Mouse (Mus musculus) hindbrain, embryonic 11.5 days (tissue): ENCODE measurements around the gene Opalin. TPM values are rescaled to one million over a fixed set of nuclear protein-coding genes. Genes with fewer than 3 reads are reported as not detected.

Experiments used
- ATAC-seq: fragments of 200-750 bp; cut with Nextera tagmentation; 2 replicates; pipeline ENCODE4 v1.8.0; 2017; ENCODE audit warnings: mild to moderate bottlenecking, moderate TSS enrichment, moderate library complexity; ENCODE audit not compliant: low FRiP score
- DNase-seq: peaks from one replicate; pipeline ENCODE4 v3.0.0-alpha.2; 2015; ENCODE audit warnings: low spot score
- H3K27ac ChIP-seq: fragments of 300-500 bp; sonication (generic); 2 replicates; pipeline ENCODE4 v1.5.1; 2014; ENCODE audit warnings: mild to moderate bottlenecking, low read depth, low read length
- H3K27me3 ChIP-seq: fragments of 300-500 bp; sonication (generic); 2 replicates; pipeline ENCODE4 v1.6.1; 2014; ENCODE audit warnings: mild to moderate bottlenecking, low read length, moderate library complexity, mixed read lengths; ENCODE audit not compliant: control insufficient read depth, insufficient read depth
- H3K36me3 ChIP-seq: fragments of 300-500 bp; sonication (generic); 2 replicates; pipeline ENCODE4 v1.6.1; 2014; ENCODE audit warnings: mild to moderate bottlenecking, low read length, moderate library complexity, mixed read lengths; ENCODE audit not compliant: control insufficient read depth, insufficient read depth
- H3K4me1 ChIP-seq: fragments of 300-500 bp; sonication (generic); replicated peaks from 2 replicates; pipeline ENCODE4 v1.6.1; 2014; ENCODE audit warnings: low read length, mixed read lengths; ENCODE audit not compliant: control insufficient read depth, insufficient read depth
- H3K4me2 ChIP-seq: fragments of 300-500 bp; sonication (generic); replicated peaks from 2 replicates; pipeline ENCODE4 v1.6.1; 2014; ENCODE audit warnings: mild to moderate bottlenecking, low read depth, low read length
- H3K4me3 ChIP-seq: fragments of 300-500 bp; sonication (generic); 2 replicates; pipeline ENCODE4 v1.5.1; 2014; ENCODE audit warnings: low read depth, low read length
- H3K9ac ChIP-seq: fragments of 300-500 bp; sonication (generic); 2 replicates; pipeline ENCODE4 v1.6.1; 2014; ENCODE audit warnings: low read depth, low read length
- H3K9me3 ChIP-seq: fragments of 300-500 bp; sonication (generic); 2 replicates; pipeline ENCODE4 v1.6.1; 2016; ENCODE audit warnings: low read length; ENCODE audit not compliant: control insufficient read depth
- WGBS: fragments of 180-500 bp; shearing (Covaris S2); extraction: QIAGEN DNeasy Blood & Tissue Kit; methylation state at CpG from one replicate; pipeline ENCODE4 v1.1.7; 2014; 5-methylcytosine and 5-hydroxymethylcytosine counted together
- polyA plus RNA-seq: library from polyadenylated mRNA; unstranded; fragments of >200 nt; fragmentation: Nextera tagmentation; extraction: Ambion mirVana; gene quantifications from 2 replicates; pipeline ENCODE4 v1.2.1, GENCODE M21; 2014

Gene Opalin
- polyA plus RNA-seq, 1 experiment from 2014 or later, result not detected

DNA sequence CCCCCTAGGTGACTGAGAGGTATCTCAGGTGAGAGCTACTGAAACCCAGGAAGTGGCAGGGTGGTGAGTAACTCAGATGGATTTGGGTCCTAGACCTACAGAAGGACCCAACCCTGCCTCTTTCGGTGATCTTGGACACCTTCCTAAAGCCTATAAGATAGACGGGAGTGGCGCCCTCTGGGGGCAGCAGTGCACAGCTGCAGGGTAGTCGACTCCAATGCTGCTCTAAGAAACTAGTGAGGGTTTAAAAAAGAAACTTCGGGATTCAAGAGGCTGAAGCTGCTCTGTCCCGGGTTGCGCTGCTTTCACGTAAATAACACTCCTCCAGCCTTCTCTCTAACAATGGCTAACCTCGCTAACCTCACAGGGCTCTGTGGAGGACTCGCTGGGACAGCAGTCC is 23.4 kb downstream of the Opalin start:
- no peak overlapping the region for H3K4me3 ChIP-seq
- no peak overlapping the region for H3K27ac ChIP-seq
- H3K27me3 ChIP-seq, result no peaks in the 10 kb centered on the region
- H3K4me1 ChIP-seq, result no peaks in the 10 kb centered on the region
- no peaks in the 10 kb centered on the region for H3K36me3 ChIP-seq
- H3K4me2 ChIP-seq, result no peak overlapping the region
- peak; percentile 53 for DNase-seq
- ATAC-seq, result no peak
- no peaks in the 10 kb centered on the region for H3K9me3 ChIP-seq
- 40% methylated on average over 10 of the region's 10 CpGs for WGBS
- no peak overlapping the region for H3K9ac ChIP-seq

DNA sequence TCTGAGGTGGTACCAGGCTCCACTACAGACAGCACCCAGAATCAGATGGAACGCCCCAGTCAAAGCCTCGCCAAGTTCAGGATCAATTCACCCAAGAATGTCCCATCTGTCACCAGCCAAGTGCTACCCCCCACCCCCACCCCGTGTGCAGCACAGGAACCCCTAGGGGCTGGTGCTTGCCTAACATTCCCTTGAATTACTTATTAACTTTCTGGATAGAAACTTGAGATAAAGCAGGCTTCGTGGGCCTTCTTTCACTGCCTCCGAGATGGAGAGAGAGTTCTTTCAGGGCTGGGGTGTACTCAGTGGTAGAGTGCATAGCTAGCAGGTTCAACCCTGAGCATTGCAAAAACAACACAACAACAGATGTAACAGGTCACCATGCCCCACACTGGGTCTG is 24.7 kb downstream of the Opalin start:
- Histone ChIP-seq H3K27ac (no peak overlapping the region), H3K27me3 (no peaks in the 10 kb centered on the region), H3K4me2 (no peak overlapping the region), H3K4me3 (no peak overlapping the region), H3K9me3 (no peaks in the 10 kb centered on the region), H3K36me3 (no peaks in the 10 kb centered on the region), H3K4me1 (no peaks in the 10 kb centered on the region), H3K9ac (no peak overlapping the region)
- no peak for DNase-seq
- 58% methylated on average over 5 of the region's 5 CpGs for WGBS
- no peak for ATAC-seq

DNA sequence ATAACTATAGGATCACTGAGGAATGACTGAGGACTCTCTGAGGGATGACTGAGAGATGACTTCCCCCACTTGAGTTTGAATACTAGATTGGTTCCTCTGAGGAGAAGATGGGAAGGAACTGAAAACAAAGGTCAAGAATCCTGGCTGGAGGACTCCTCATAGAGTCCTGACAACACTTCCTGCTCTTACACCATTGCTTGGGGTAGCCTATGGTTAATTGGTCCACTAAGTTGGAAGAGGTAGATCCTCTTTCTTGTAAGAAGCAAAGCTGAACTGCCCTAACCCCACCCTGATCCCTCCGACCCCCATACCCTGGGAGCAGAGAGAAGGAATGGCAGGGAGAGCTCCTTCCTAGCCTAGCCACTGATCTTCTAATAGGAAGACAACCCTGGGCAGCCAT is 25.2 kb downstream of the Opalin start:
- WGBS, result 94% methylated on average over 1 of the region's 1 CpGs

DNA sequence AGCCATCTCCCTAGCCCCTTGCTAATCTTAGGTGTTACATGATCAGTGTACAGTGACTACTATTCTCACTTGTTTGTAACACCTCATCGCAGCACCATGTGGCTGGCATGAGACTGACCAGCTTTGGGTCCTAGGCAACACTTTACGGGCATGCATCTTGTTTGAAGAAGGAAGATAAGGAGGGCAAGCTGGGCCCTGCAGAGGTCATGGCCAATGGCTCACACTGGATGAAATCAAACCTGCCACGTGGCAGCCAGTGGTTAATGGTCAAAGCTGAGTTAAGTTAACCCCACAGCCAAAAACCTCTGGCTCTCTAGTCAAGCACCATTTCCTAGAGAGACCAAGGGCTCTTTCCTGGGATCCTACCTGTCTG is 28.7 kb downstream of the Opalin start:
- ATAC-seq (no peak), DNase-seq (no peak)
- WGBS, result 87% methylated on average over 3 of the region's 3 CpGs
- H3K27ac ChIP-seq, result no peak overlapping the region
- no peaks in the 10 kb centered on the region for H3K9me3 ChIP-seq
- H3K36me3 ChIP-seq, result no peaks in the 10 kb centered on the region
- no peaks in the 10 kb centered on the region for H3K4me1 ChIP-seq
- no peaks in the 10 kb centered on the region for H3K27me3 ChIP-seq
- no peak overlapping the region for H3K4me2 ChIP-seq
- H3K4me3 ChIP-seq, result no peak overlapping the region
- H3K9ac ChIP-seq, result no peak overlapping the region

More for the DNA sequence above, 25.2 kb downstream of the Opalin start:
- H3K4me3 ChIP-seq, result no peak overlapping the region
- H3K9ac ChIP-seq, result no peak overlapping the region
- H3K27me3 ChIP-seq, result no peaks in the 10 kb centered on the region
- H3K4me2 ChIP-seq, result no peak overlapping the region
- H3K9me3 ChIP-seq, result no peaks in the 10 kb centered on the region
- H3K27ac ChIP-seq, result no peak overlapping the region
- no peak for DNase-seq
- no peak for ATAC-seq
- no peaks in the 10 kb centered on the region for H3K36me3 ChIP-seq
- H3K4me1 ChIP-seq, result no peaks in the 10 kb centered on the region

DNA sequence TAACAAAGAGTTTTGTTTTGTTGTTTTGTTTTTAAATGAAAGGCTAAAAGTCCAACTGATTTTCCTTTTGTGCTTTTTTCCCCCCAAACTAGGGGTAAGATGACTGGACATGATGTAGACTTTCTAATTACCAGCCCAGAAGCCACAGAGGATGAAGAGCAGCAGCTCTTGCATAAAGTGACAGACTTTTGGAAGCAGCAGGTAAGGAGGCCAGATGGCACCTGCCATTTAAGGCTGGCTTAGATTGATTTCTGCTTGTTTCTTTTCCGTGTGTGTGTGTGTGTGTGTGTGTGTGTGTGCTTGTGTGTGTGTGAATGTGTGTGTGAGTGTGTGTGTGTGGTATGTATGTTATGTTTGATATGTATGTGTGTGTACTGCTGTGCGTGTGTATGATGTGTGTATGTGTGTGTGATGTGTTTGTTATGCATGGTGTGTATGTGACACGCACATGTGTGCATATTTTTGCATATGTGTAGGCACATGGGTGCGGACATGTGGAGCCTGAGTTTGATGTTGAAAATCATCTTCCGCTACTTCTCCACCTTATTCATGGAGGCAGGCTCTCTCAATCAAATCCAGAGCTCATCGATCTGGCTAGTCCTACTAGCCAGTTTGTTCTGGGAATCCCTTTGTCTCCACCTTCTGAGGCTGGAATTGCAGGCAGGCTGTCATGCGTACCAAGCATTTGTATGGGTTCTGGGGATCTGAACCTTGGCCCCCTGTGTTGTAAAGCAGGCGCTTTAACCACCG is 29.3 kb downstream of the Opalin start:
- no peak for ATAC-seq
- WGBS, result 85% methylated on average over 9 of the region's 9 CpGs
- DNase-seq, result no peak

DNA sequence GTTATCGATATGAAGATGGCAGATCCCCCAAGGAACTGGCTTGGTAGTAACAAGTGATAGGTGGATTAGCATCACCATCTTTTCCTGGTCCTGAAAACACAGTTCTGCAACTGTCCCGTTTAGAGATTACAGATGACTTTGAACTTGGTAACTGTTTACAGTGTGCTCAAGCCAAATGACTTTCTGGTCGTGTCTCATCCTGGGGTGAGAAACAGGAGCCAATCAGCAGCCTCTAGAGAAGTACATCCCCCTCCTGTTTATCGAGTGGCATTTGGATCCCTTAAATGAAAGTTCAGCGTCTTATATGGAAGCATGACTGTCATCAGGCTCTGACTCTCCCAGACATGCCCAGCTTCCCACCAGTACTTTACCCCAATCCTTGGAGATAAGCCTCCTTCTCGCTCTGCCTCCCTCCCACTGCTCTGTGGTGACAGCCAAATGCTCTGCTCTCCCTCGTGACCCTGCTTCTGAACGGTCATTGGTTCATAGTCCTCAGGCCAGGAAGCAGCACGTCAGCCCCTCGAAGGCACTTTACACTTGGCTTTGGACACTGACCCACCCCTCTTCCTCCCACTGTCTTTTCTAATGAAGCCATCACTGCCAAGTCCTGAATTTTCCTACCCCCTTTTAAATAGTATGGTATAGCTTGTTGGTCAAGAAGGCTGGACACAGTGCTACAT is 31.7 kb downstream of the Opalin start:
- no peak overlapping the region for H3K9ac ChIP-seq
- no peak overlapping the region for H3K4me2 ChIP-seq

More for the DNA sequence above, 29.3 kb downstream of the Opalin start:
- Histone ChIP-seq H3K36me3 (no peaks in the 10 kb centered on the region), H3K4me3 (no peak overlapping the region), H3K9me3 (no peaks in the 10 kb centered on the region), H3K4me2 (no peak overlapping the region), H3K9ac (no peak overlapping the region), H3K4me1 (no peaks in the 10 kb centered on the region), H3K27ac (no peak overlapping the region), H3K27me3 (no peaks in the 10 kb centered on the region)

DNA sequence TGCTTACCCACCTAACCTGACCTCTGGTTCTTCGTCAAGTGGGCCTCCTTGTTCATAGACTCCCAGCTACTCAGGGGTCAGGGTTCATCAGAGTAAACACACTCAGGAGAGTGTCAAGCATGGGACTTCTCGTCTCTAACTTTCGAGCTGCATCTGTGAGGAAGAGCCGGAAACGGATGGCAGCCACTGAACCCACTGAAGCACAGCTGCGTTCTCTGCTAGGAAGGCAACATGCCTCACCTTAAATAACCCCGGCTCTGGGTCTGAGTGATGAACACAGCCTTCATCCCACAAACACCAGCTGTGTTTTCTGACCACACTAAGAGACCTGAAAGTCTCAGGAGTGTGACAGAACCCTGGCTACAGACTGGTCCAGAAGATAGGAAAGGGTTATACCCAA is 37.8 kb downstream of the Opalin start:
- Histone ChIP-seq H3K4me1 (no peaks in the 10 kb centered on the region), H3K9me3 (no peaks in the 10 kb centered on the region), H3K27me3 (no peaks in the 10 kb centered on the region), H3K27ac (no peak overlapping the region), H3K9ac (no peak overlapping the region), H3K36me3 (no peaks in the 10 kb centered on the region), H3K4me3 (no peak overlapping the region), H3K4me2 (no peak overlapping the region)
- DNase-seq (no peak), ATAC-seq (no peak)
- WGBS, result 87% methylated on average over 7 of the region's 7 CpGs

More for the DNA sequence above, 31.7 kb downstream of the Opalin start:
- Histone ChIP-seq H3K4me3 (no peak overlapping the region), H3K27me3 (no peaks in the 10 kb centered on the region), H3K4me1 (no peaks in the 10 kb centered on the region), H3K27ac (no peak overlapping the region), H3K9me3 (no peaks in the 10 kb centered on the region), H3K36me3 (no peaks in the 10 kb centered on the region)
- DNase-seq, result no peak
- no peak for ATAC-seq
- WGBS, result 64% methylated on average over 10 of the region's 10 CpGs

DNA sequence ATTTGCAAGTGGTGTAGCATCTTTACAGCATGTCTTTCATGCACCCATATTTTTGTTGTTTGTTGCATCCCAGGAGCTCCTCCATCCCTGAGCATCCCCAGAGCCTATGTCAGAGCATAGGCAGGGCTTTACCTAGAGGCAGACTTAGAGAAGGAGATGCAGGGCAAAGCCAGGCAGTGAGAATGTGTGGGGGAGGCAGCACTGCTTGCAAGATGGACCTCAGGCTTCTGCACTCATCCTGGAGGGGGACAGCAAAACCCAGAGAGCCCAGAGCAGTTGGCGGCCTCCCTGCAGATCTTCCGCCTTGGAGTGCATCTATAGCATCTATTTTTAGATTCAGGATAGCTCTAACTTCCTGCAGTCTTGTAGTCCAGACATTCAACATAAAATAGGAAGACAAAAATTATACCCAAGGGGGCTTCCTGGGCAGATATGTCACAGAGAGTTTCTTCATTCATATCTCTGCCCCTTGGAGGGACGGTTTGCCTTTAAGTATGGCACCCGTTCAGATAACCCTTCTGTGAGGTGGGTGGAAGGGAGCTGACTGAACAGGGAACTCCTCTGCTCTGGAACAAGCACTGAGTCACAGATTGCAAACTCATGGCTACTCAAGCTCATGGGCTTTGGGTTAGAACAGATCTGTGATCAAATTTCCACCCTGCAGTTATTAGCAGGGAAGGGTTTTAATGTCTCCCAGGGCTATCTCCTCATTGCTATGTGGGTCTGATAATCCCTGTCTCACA is 40.9 kb downstream of the Opalin start:
- H3K4me2 ChIP-seq, result no peak overlapping the region
- no peaks in the 10 kb centered on the region for H3K36me3 ChIP-seq
- 85% methylated on average over 4 of the region's 4 CpGs for WGBS
- no peak overlapping the region for H3K9ac ChIP-seq
- H3K4me1 ChIP-seq, result no peaks in the 10 kb centered on the region
- DNase-seq (no peak), ATAC-seq (no peak)
- no peak overlapping the region for H3K4me3 ChIP-seq
- no peak overlapping the region for H3K27ac ChIP-seq
- H3K9me3 ChIP-seq, result no peaks in the 10 kb centered on the region
- no peaks in the 10 kb centered on the region for H3K27me3 ChIP-seq
